Mouse (Mus musculus) layer of hippocampus, adult 11-12 months (tissue): ENCODE data around the gene Ano6.

Source experiments
- DNase-seq: peaks from one replicate; pipeline ENCODE4 v3.0.0; 2022; ENCODE audit warnings: low spot score

Ano6 gene

GRCm38 (mm10) chr15:95974021-95974597 is 183.5 kb downstream of the Ano6 start:
- no peak for DNase-seq

- no peak for DNase-seq
Observed at GRCm38 (mm10) chr15:95976156-95976876, 185.7 kb downstream of the Ano6 start.

- DNase-seq = no peak
Observed at GRCm38 (mm10) chr15:95977169-95977938, 186.7 kb downstream of the Ano6 start.

GRCm38 (mm10) chr15:95977939-95978252 is 187.3 kb downstream of the Ano6 start:
- DNase-seq = no peak

- no peak for DNase-seq
Observed at GRCm38 (mm10) chr15:95980641-95981040, 190.0 kb downstream of the Ano6 start.

- no peak for DNase-seq
Observed at GRCm38 (mm10) chr15:95987916-95988315, 197.3 kb downstream of the Ano6 start.

GRCm38 (mm10) chr15:95989496-95990124 is 199.0 kb downstream of the Ano6 start:
- no peak for DNase-seq

GRCm38 (mm10) chr15:96002958-96003601 is 212.4 kb downstream of the Ano6 start:
- DNase-seq = no peak

GRCm38 (mm10) chr15:96011640-96012390 is 221.2 kb downstream of the Ano6 start:
- DNase-seq = no peak

- no peak for DNase-seq
Observed at GRCm38 (mm10) chr15:96012391-96012775, 221.7 kb downstream of the Ano6 start.

- no peak for DNase-seq
Observed at GRCm38 (mm10) chr15:96014501-96014900, 223.9 kb downstream of the Ano6 start.

- DNase-seq = no peak
Observed at GRCm38 (mm10) chr15:96020465-96020864, 229.8 kb downstream of the Ano6 start.

GRCm38 (mm10) chr15:96021506-96021905 is 230.9 kb downstream of the Ano6 start:
- DNase-seq = peak; percentile 25
